Mouse (Mus musculus) liver, adult 2 months (tissue): Measurements from ENCODE around the gene Gm9817.

Experiments used
- CTCF ChIP-seq: fragments of 200-500 bp; IDR thresholded peaks from 2 replicates; pipeline ENCODE4 v1.5.1; 2011; ENCODE audit warnings: low read depth, low read length, control low read depth
- POLR2A ChIP-seq: fragments of 200-500 bp; IDR thresholded peaks from 2 replicates; pipeline ENCODE4 v1.6.1; 2011; ENCODE audit warnings: low read length, control low read depth; ENCODE audit not compliant: insufficient read depth; ENCODE audit errors: extremely low read depth

DNA sequence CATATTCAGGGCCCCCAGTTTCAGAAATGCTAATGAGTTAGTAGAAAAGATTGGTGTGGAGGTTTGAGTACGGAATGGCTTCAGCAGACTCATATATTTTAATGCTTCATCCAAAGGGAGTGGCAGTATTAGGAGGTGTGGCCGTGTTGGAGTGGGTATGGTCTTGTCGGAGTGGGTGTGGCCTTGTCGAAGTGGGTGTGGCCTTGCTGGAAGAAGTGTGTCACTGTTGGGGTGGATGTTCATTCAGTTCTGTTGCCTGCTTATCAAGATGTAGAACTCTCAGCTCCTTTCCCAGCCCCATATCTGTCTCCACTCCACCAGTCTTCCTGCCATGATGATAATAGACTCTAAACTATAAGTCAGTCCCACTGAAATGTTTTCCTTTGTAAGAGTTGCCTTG is 13.5 kb upstream of the Gm9817 start:
- TF ChIP-seq CTCF (no peak), POLR2A (no peak)
